Mouse (Mus musculus): Measurements from ENCODE around the gene Ppp1r37.

DNA sequence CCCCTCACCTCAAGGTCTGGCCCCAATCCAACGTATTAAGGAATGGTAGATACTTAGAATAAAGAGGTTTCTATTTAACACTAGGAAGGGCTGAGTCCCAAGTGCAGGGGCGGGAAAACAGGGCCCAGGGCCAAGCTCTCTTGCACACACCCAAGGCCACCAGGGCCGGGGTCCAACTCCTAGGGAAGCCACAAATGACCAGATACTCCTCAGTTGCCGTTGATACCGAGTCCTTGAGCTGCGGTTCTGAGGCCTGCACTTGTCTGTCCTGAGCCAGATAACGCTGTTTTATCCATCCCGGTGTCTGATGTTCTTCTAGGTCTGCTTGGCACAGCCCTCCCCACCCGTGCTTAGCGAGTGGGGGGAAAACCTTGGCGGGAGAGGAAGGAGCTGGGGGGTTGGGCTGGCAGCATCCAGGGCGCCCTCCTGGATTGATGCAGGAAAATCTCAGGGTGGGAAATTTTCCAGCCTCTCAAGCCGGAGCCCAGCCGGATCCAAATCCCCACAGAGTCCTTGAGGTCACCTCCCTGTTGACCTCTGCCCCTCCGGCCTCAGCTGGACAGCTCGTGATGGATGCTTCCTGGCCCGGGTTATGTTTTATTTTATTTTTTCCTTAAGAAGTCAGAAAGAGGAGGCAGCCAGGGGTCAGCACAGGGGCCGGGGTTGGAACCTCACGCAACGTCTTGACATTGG is 67.2 kb downstream of the Ppp1r37 start:
- TF ChIP-seq POLR2A (IDR thresholded peaks at IDR 0.05; ENCODE audit: low read depth, low read length) = no peak
- no peak for TF ChIP-seq CTCF (IDR thresholded peaks at IDR 0.05; ENCODE audit: extremely low read depth, insufficient read length, insufficient replicate concordance, low read depth, low read length)

Measured in small intestine, adult 2 months (tissue).